Mouse (Mus musculus): ENCODE measurements at regions not wholly inside any gene's neighbourhood (a gene's known extent, or its start where the extent isn't known, plus 50 kb on each side); places are given as distances from the start of the nearest gene placed in this dataset.

- 54% methylated on average over 2 of the region's 2 CpGs for WGBS
- no peaks in the 10 kb centered on the region for H3K4me1 ChIP-seq (ENCODE audit: insufficient read depth)
- ATAC-seq (ENCODE audit: insufficient read depth), result no peak
- no peak overlapping the region for H3K4me3 ChIP-seq (ENCODE audit: low read depth, low read length)
- peak; percentile 57 for TF ChIP-seq CTCF (IDR thresholded peaks at IDR 0.05; ENCODE audit: low read depth)
- H3K9me3 ChIP-seq (ENCODE audit: low read depth, low read length), result no peaks in the 10 kb centered on the region
- peak; percentile 33 for DNase-seq
- no peak overlapping the region for H3K27ac ChIP-seq (ENCODE audit: low read depth)
- no peaks in the 10 kb centered on the region for H3K27me3 ChIP-seq (ENCODE audit: insufficient read depth, low read length)
- no peak overlapping the region for H3K9ac ChIP-seq
- no peak overlapping the region for H3K4me2 ChIP-seq
- H3K36me3 ChIP-seq (ENCODE audit: insufficient read depth), result no peaks in the 10 kb centered on the region
Measured at GRCm38 (mm10) chr14:24945716-24946115, 458.8 kb downstream of the Rps24 start.

DNA sequence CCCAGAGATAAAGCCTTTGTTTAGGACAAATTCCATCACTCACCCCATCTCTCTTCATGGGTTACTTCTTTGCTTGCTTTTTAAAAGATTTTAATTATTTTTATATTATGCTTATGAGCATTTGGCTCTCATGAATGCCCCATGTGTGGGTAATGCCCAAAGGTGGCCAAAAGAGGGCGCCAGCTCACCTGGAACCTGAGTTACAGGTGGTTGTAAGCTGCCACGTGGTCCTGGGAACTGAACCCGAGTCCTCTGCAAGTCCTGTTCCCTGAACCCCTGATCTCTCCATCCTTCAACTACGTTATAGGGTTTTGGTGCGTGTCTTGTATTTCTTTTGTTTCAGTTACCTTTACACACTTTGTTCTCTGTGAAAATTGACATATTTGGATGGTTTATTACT lies 460.2 kb downstream of the Rps24 start:
- WGBS, result 76% methylated on average over 5 of the region's 5 CpGs
- H3K9ac ChIP-seq, result no peak overlapping the region
- no peak for DNase-seq
- no peaks in the 10 kb centered on the region for H3K9me3 ChIP-seq (ENCODE audit: low read depth, low read length)
- H3K27ac ChIP-seq (ENCODE audit: low read depth), result no peak overlapping the region
- no peak overlapping the region for H3K4me3 ChIP-seq (ENCODE audit: low read depth, low read length)
- no peaks in the 10 kb centered on the region for H3K4me1 ChIP-seq (ENCODE audit: insufficient read depth)
- H3K4me2 ChIP-seq, result no peak overlapping the region
- H3K36me3 ChIP-seq (ENCODE audit: insufficient read depth), result no peaks in the 10 kb centered on the region
- 0 out of 2 replicates have a peak, but pooled peaks have one; percentile 14 for TF ChIP-seq CTCF (IDR thresholded peaks at IDR 0.05; ENCODE audit: low read depth)
- ATAC-seq (ENCODE audit: insufficient read depth), result no peak
- H3K27me3 ChIP-seq (ENCODE audit: insufficient read depth, low read length), result no peaks in the 10 kb centered on the region

DNA sequence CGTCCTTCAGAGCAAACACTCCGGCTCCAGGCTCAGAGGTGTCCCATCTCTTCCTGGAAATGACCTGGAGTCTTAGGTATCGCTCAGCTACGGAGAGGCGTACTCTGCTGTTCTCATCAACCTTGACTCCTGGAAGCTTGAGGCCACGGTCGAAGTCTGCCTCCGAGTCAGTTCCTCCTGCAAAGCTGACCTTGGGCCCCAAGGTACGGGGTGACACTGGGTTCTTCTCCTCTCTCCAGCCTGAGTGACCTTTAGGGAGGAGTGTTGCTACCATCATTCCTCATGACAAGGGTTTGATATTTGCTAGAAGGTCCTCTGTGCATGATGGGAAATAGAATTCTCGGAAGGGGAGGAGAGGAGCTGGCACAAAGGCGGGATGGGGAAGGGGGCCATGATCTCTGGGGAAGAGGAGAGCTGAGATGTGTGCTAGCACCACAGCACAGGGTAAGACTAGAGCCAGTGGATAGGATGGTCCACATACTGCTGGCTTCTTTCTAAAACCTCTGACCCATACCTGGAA lies 469.0 kb downstream of the Rps24 start:
- ATAC-seq (ENCODE audit: insufficient read depth), result no peak
- 71% methylated on average over 11 of the region's 11 CpGs for WGBS
- no peaks in the 10 kb centered on the region for H3K36me3 ChIP-seq (ENCODE audit: insufficient read depth)
- H3K4me3 ChIP-seq (ENCODE audit: low read depth, low read length), result no peak overlapping the region
- no peak overlapping the region for H3K4me2 ChIP-seq
- H3K4me1 ChIP-seq (ENCODE audit: insufficient read depth), result no peaks in the 10 kb centered on the region
- no peak overlapping the region for H3K9ac ChIP-seq
- TF ChIP-seq CTCF (IDR thresholded peaks at IDR 0.05; ENCODE audit: low read depth), result no peak
- no peak for DNase-seq
- H3K27ac ChIP-seq (ENCODE audit: low read depth), result no peak overlapping the region
- no peaks in the 10 kb centered on the region for H3K9me3 ChIP-seq (ENCODE audit: low read depth, low read length)
- H3K27me3 ChIP-seq (ENCODE audit: insufficient read depth, low read length), result no peaks in the 10 kb centered on the region

DNA sequence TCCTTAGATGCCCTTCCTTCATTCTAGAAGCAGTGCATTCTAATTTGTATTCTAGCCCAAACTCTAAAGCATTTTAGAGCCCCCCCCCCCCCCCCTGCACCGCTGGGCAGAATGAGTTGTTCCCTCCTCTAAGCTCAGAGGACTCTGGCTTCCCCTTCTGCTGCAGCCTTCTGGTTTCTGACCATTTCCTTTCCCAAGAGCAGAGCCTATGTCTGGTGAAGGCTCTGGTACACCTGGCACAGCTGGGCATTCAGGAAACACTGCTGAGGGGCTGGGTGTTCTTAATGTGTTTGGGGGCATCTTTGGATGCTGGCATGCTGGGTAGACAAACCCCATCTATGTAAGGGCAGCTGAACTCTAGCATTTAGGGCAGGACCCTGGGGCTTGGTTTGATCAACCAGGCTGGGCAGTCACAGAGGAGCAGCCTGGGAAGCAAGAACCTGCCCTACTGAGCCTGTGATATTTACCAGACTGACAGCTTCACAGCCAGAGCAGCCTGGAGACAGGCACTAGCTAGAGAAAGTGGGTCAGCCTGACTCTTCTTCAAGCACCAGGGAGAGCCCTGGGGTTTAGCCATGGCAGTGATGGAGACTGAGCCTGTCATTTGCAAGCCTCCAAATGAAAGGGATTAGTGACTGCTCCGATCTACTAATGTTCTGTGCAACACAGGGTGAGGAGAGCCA lies 469.7 kb downstream of the Rps24 start:
- Histone ChIP-seq H3K4me1 (ENCODE audit: insufficient read depth) (no peaks in the 10 kb centered on the region), H3K27me3 (ENCODE audit: insufficient read depth, low read length) (no peaks in the 10 kb centered on the region), H3K27ac (ENCODE audit: low read depth) (no peak overlapping the region), H3K9ac (no peak overlapping the region), H3K4me3 (ENCODE audit: low read depth, low read length) (no peak overlapping the region), H3K9me3 (ENCODE audit: low read depth, low read length) (no peaks in the 10 kb centered on the region), H3K36me3 (ENCODE audit: insufficient read depth) (no peaks in the 10 kb centered on the region), H3K4me2 (no peak overlapping the region)
- TF ChIP-seq CTCF (IDR thresholded peaks at IDR 0.05; ENCODE audit: low read depth), result no peak
- 70% methylated on average over 1 of the region's 2 CpGs for WGBS
- DNase-seq (no peak), ATAC-seq (ENCODE audit: insufficient read depth) (no peak)

GRCm38 (mm10) chr14:24957392-24957791 lies 470.5 kb downstream of the Rps24 start:
- no peak overlapping the region for H3K4me2 ChIP-seq
- H3K27me3 ChIP-seq (ENCODE audit: insufficient read depth, low read length), result no peaks in the 10 kb centered on the region
- DNase-seq, result no peak
- WGBS, result 78% methylated on average over 4 of the region's 4 CpGs
- no peak overlapping the region for H3K27ac ChIP-seq (ENCODE audit: low read depth)
- TF ChIP-seq CTCF (IDR thresholded peaks at IDR 0.05; ENCODE audit: low read depth), result no peak
- no peaks in the 10 kb centered on the region for H3K36me3 ChIP-seq (ENCODE audit: insufficient read depth)
- H3K4me3 ChIP-seq (ENCODE audit: low read depth, low read length), result no peak overlapping the region
- H3K9me3 ChIP-seq (ENCODE audit: low read depth, low read length), result no peaks in the 10 kb centered on the region
- no peak overlapping the region for H3K9ac ChIP-seq
- H3K4me1 ChIP-seq (ENCODE audit: insufficient read depth), result no peaks in the 10 kb centered on the region
- no peak for ATAC-seq (ENCODE audit: insufficient read depth)

DNA sequence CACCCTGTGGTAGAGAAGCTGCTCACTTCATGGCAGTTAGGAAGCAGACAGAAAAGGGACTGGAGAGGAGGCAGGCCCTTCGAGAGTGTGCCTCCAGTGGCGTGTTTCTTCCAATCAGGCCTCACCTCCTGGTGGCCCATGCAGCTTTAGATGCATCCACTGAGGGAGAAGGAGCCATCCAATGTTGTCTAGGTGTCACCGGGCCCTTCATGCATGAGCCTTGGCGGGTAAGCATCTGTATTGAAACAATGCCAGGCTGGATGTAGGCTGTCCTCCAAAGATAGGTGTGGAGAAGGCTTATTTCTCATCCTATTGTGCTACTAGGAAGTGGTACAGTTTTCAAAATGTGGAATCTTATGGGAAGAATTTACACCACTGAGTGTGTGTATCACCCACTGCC lies 471.9 kb downstream of the Rps24 start:
- TF ChIP-seq CTCF (IDR thresholded peaks at IDR 0.05; ENCODE audit: low read depth), result no peak
- DNase-seq (no peak), ATAC-seq (ENCODE audit: insufficient read depth) (no peak)
- no peak overlapping the region for H3K27ac ChIP-seq (ENCODE audit: low read depth)
- no peaks in the 10 kb centered on the region for H3K27me3 ChIP-seq (ENCODE audit: insufficient read depth, low read length)
- H3K9me3 ChIP-seq (ENCODE audit: low read depth, low read length), result no peaks in the 10 kb centered on the region
- no peak overlapping the region for H3K9ac ChIP-seq
- H3K4me3 ChIP-seq (ENCODE audit: low read depth, low read length), result no peak overlapping the region
- H3K36me3 ChIP-seq (ENCODE audit: insufficient read depth), result no peaks in the 10 kb centered on the region
- H3K4me2 ChIP-seq, result no peak overlapping the region
- no peaks in the 10 kb centered on the region for H3K4me1 ChIP-seq (ENCODE audit: insufficient read depth)
- whole genome bisulfite sequencing, result 70% methylated on average over 4 of the region's 4 CpGs

DNA sequence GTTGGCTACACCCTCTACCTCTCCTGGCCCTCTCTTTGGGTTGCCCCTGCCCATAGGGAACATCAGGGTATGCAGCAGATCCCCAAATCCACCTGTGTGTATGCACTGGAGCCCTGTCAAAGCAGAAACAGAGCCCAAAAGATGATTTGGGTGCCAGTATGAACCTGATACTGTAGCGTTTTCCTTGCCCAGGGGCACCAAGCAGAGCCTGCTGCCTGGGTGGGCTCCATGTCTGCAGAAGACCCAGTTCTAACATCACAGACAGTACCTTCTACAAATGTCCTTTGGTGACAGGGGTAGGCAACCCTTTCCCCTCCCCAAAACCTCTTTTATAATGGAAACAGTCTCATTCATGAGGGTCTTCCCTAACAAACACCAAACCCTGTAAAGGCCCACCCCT lies 472.5 kb downstream of the Rps24 start:
- no peak overlapping the region for H3K27ac ChIP-seq (ENCODE audit: low read depth)
- no peaks in the 10 kb centered on the region for H3K27me3 ChIP-seq (ENCODE audit: insufficient read depth, low read length)
- no peaks in the 10 kb centered on the region for H3K9me3 ChIP-seq (ENCODE audit: low read depth, low read length)
- H3K9ac ChIP-seq, result no peak overlapping the region
- H3K36me3 ChIP-seq (ENCODE audit: insufficient read depth), result no peaks in the 10 kb centered on the region
- no peaks in the 10 kb centered on the region for H3K4me1 ChIP-seq (ENCODE audit: insufficient read depth)
- no peak overlapping the region for H3K4me2 ChIP-seq
- TF ChIP-seq CTCF (IDR thresholded peaks at IDR 0.05; ENCODE audit: low read depth), result no peak
- DNase-seq (no peak), ATAC-seq (ENCODE audit: insufficient read depth) (no peak)
- no peak overlapping the region for H3K4me3 ChIP-seq (ENCODE audit: low read depth, low read length)
- WGBS, result 84% methylated on average over 1 of the region's 1 CpGs

Measured in lung, embryonic 14.5 days (tissue).